Comparison of ENCODE assay signal across 8 mouse cellular contexts in genomic region chr2:181287338-181287957, GRCm38 (mm10). TPM values are rescaled to one million over a fixed set of nuclear protein-coding genes. Genes with fewer than 3 reads are reported as not detected.
A peak's percentile ranks its signal among the peaks of the same experiment; 100 is the strongest.
DNase-seq lines count a peak whose midpoint lies in the region; ATAC-seq and TF ChIP-seq lines count a peak whose summit lies in the region.

No protein-coding gene starts in this region.

- H3K27ac ChIP-seq in liver, adult 2 months (replicated peaks; ENCODE audit: insufficient read depth, low read depth, low read length), result peak overlapping the region; percentile 100

- H3K79me2 ChIP-seq in liver, adult 2 months (ENCODE audit: control insufficient read depth, insufficient read depth, low read length), result peaks cover 19% of the 10 kb centered on the region; the same call in 1 of the 2 replicates

- H3K4me3 ChIP-seq in liver, adult 2 months (ENCODE audit: insufficient read depth, low read depth, low read length), result peak overlapping the region; percentile 100

- peaks cover 11% of the 10 kb centered on the region for H3K4me1 ChIP-seq in liver, adult 2 months (ENCODE audit: control insufficient read depth, insufficient read depth, low read length)

- peak; percentile 41; the same call in 1 of the 2 replicates for ATAC-seq in monocyte, adult 5-6 weeks (replicated peaks; ENCODE audit: insufficient number of reproducible peaks, low FRiP score, low TSS enrichment, poor library complexity, severe bottlenecking)

- 4% methylated on average over 32 of the region's 71 CpGs for WGBS in liver, adult 2 months

- H3K36me3 ChIP-seq in liver, adult 2 months (ENCODE audit: control insufficient read depth, insufficient read depth, low read length), result peaks cover 5% of the 10 kb centered on the region; the same call in 1 of the 2 replicates

- TF ChIP-seq POLR2A in liver, adult 2 months (IDR thresholded peaks at IDR 0.05; ENCODE audit: extremely low read depth, insufficient read depth, low read length), result peak; percentile 87

- H3K27me3 ChIP-seq in liver, adult 2 months (ENCODE audit: control insufficient read depth, insufficient read depth, low read length), result no peaks in the 10 kb centered on the region

- DNase-seq in kidney, adult 18-20 months, result peak; percentile 86
- no peak for DNase-seq in kidney, adult 11 months
- DNase-seq in embryo, embryonic 10 days (ENCODE audit: low spot score), result peak; percentile 85
- DNase-seq in gastrocnemius, postnatal 4 days (ENCODE audit: low spot score in 2 of 2), result peak; percentile 84 to 86
- peak; percentile 72 to 74 for DNase-seq in kidney, adult 8-10 months
- DNase-seq in liver, adult 2 months (ENCODE audit: extremely low read depth, low read depth, low spot score), result peak; percentile 44
- DNase-seq in spleen, postnatal 36 days (ENCODE audit: low spot score in 2 of 2), result peak; percentile 81

- peak overlapping the region; percentile 99 for H3K9ac ChIP-seq in liver, adult 2 months (ENCODE audit: low read depth, low read length)

- TF ChIP-seq CTCF in liver, adult 2 months (IDR thresholded peaks at IDR 0.05; ENCODE audit: low read depth, low read length), result no peak

RNA-seq across cellular contexts. Expression of gene Gmeb2, which starts 0.4 kb away (rescaled TPM):
- 10 to 100 TPM; 12.1 to 14.5 TPM for total RNA-seq in gastrocnemius, postnatal 4 days (2021)
- 7.4 and 8.8 TPM in 2 replicates for total RNA-seq in liver, adult 2 months (2014; rRNA removed)
- polyA plus RNA-seq in liver, adult 2 months (2012; rRNA removed), result 10.7 and 16.1 TPM in 2 replicates
- total RNA-seq in monocyte, adult 5-6 weeks (2017), result 25.1 to 36.4 TPM (median 35.7 TPM) in 3 replicates

RNA-seq across cellular contexts. Expression of gene Stmn3, which starts 26.9 kb away (rescaled TPM):
- under 1 TPM; 0.32 to 0.47 TPM for total RNA-seq in gastrocnemius, postnatal 4 days (2021)
- 0.09 and 0.20 TPM in 2 replicates for total RNA-seq in liver, adult 2 months (2014; rRNA removed)
- 0.07 TPM in 1 of 2 replicates, not detected in the other for polyA plus RNA-seq in liver, adult 2 months (2012; rRNA removed)
- total RNA-seq in monocyte, adult 5-6 weeks (2017), result not detected in 3 replicates

RNA-seq across cellular contexts. Expression of gene Rtel1, which starts 32.1 kb away (rescaled TPM):
- 10 to 100 TPM; 37.0 to 40.9 TPM for total RNA-seq in gastrocnemius, postnatal 4 days (2021)
- total RNA-seq in liver, adult 2 months (2014; rRNA removed), result 13.5 and 13.9 TPM in 2 replicates
- 17.5 and 17.9 TPM in 2 replicates for polyA plus RNA-seq in liver, adult 2 months (2012; rRNA removed)
- total RNA-seq in monocyte, adult 5-6 weeks (2017), result 34.6 to 46.3 TPM (median 37.2 TPM) in 3 replicates

RNA-seq across cellular contexts. Expression of gene Helz2, which starts 45.6 kb away (rescaled TPM):
- total RNA-seq in gastrocnemius, postnatal 4 days (2021), result 1 to 10 TPM; 4.5 to 6.0 TPM
- 20.3 and 28.9 TPM in 2 replicates for total RNA-seq in liver, adult 2 months (2014; rRNA removed)
- 39.6 and 65.9 TPM in 2 replicates for polyA plus RNA-seq in liver, adult 2 months (2012; rRNA removed)
- total RNA-seq in monocyte, adult 5-6 weeks (2017), result 29.5 to 66.9 TPM (median 36.7 TPM) in 3 replicates
